Mouse (Mus musculus) MEL (cell line): ENCODE results near the gene Rhoa. TPM values are rescaled to one million over a fixed set of nuclear protein-coding genes. Genes with fewer than 3 reads are reported as not detected.

Experiments
- DNase-seq: peaks from one replicate; pipeline ENCODE4 v3.0.0; 2011; ENCODE audit warnings: low read depth, low spot score
- H3K27ac ChIP-seq: 2 replicates; pipeline ENCODE4 v1.5.1; 2012; ENCODE audit warnings: low read depth, mild to moderate bottlenecking, control low read depth, low read length, moderate library complexity; ENCODE audit not compliant: control insufficient read depth
- H3K27me3 ChIP-seq, 2 experiments: fragments of 150-350 bp in 1 of 2; sonication (generic) in 1 of 2; 2 replicates each; pipeline ENCODE4 v1.6.1; 2012; ENCODE audit warnings: low read length in 2 of 2, mild to moderate bottlenecking in 2 of 2, improper control_type of control experiment in 1 of 2, moderate library complexity in 1 of 2; ENCODE audit not compliant: insufficient read depth in 2 of 2, control insufficient read depth in 1 of 2
- H3K36me3 ChIP-seq, 2 experiments: 2 replicates each; pipeline ENCODE4 v1.6.1; 2012 to 2014; ENCODE audit warnings: low read length in 2 of 2, improper control_type of control experiment in 1 of 2, inconsistent platforms in 1 of 2, mild to moderate bottlenecking in 1 of 2; ENCODE audit not compliant: insufficient read depth in 2 of 2, control insufficient read depth in 1 of 2
- H3K4me1 ChIP-seq, 2 experiments: fragments of 150-350 bp in 1 of 2; sonication (generic) in 1 of 2; 2 replicates each; pipeline ENCODE4 v1.6.1; 2012; ENCODE audit warnings: low read length in 2 of 2, improper control_type of control experiment in 1 of 2, mild to moderate bottlenecking in 1 of 2; ENCODE audit not compliant: insufficient read depth in 2 of 2, control insufficient read depth in 1 of 2
- H3K4me3 ChIP-seq, 2 experiments: fragments of 150-350 bp in 1 of 2; sonication (generic) in 1 of 2; 2 replicates each; pipeline ENCODE4 v1.5.1; 2012; ENCODE audit warnings: low read depth in 2 of 2, low read length in 2 of 2, mild to moderate bottlenecking in 2 of 2, moderate library complexity in 2 of 2, control low read depth in 1 of 2, improper control_type of control experiment in 1 of 2; ENCODE audit not compliant: control insufficient read depth in 1 of 2, insufficient read depth in 1 of 2
- H3K79me2 ChIP-seq: 2 replicates; pipeline ENCODE4 v1.6.1; 2012; ENCODE audit warnings: mild to moderate bottlenecking, low read length, moderate library complexity; ENCODE audit not compliant: control insufficient read depth, poor library complexity, insufficient read depth
- H3K9ac ChIP-seq: 2 replicates; pipeline ENCODE4 v1.6.1; 2012; ENCODE audit warnings: low read depth, mild to moderate bottlenecking, control low read depth, low read length, moderate library complexity; ENCODE audit not compliant: control insufficient read depth, poor library complexity, severe bottlenecking
- H3K9me3 ChIP-seq: fragments of 150-350 bp; sonication (generic); replicated peaks from 2 replicates; pipeline ENCODE4 v1.6.1; 2012; ENCODE audit warnings: mild to moderate bottlenecking, low read length, improper control_type of control experiment, moderate library complexity; ENCODE audit not compliant: insufficient read depth
- CTCF ChIP-seq, 3 experiments: IDR thresholded peaks in 2 of 3; conservative IDR thresholded peaks in 1 of 3; 2 replicates each; pipeline ENCODE4 v1.5.1; 2011 to 2012; ENCODE audit warnings: low read length in 3 of 3, low read depth in 2 of 3, mild to moderate bottlenecking in 2 of 3, improper control_type of control experiment in 1 of 3, inconsistent platforms in 1 of 3, mixed read lengths in 1 of 3, moderate library complexity in 1 of 3; ENCODE audit not compliant: control insufficient read depth in 1 of 3, insufficient read depth in 1 of 3, poor library complexity in 1 of 3, severe bottlenecking in 1 of 3
- ELF1 ChIP-seq: IDR thresholded peaks from 2 replicates; pipeline ENCODE4 v1.6.1; 2014; ENCODE audit warnings: low read depth, mild to moderate bottlenecking, inconsistent platforms, low read length, improper control_type of control experiment, moderate library complexity
- ETS1 ChIP-seq: IDR thresholded peaks from 2 replicates; pipeline ENCODE4 v1.6.1; 2012; ENCODE audit warnings: low read depth, mild to moderate bottlenecking, inconsistent platforms, low read length, improper control_type of control experiment, moderate library complexity
- GABPA ChIP-seq: IDR thresholded peaks from 2 replicates; pipeline ENCODE4 v1.6.1; 2012; ENCODE audit warnings: low read depth, mild to moderate bottlenecking, inconsistent platforms, low read length, improper control_type of control experiment, moderate library complexity
- HCFC1 ChIP-seq: IDR thresholded peaks from 2 replicates; pipeline ENCODE4 v1.6.1; 2012; ENCODE audit warnings: low read depth, mild to moderate bottlenecking, inconsistent platforms, low read length, improper control_type of control experiment, moderate library complexity
- JUND ChIP-seq: IDR thresholded peaks from 2 replicates; pipeline ENCODE4 v1.6.1; 2011; ENCODE audit warnings: low read depth, mild to moderate bottlenecking, improper control_type of control experiment, low read length
- KAT2A ChIP-seq: conservative IDR thresholded peaks from 2 replicates; pipeline ENCODE4 v1.6.1; 2012; ENCODE audit warnings: low read depth, low read length, improper control_type of control experiment, inconsistent platforms
- MAX ChIP-seq: IDR thresholded peaks from 2 replicates; pipeline ENCODE4 v1.6.1; 2011; ENCODE audit warnings: low read length, improper control_type of control experiment
- MAZ ChIP-seq: IDR thresholded peaks from 2 replicates; pipeline ENCODE4 v1.6.1; 2012; ENCODE audit warnings: low read depth, mild to moderate bottlenecking, inconsistent platforms, low read length, improper control_type of control experiment
- MEF2A ChIP-seq: IDR thresholded peaks from 2 replicates; pipeline ENCODE4 v1.6.1; 2014; ENCODE audit warnings: low read depth, mild to moderate bottlenecking, inconsistent platforms, low read length, improper control_type of control experiment; ENCODE audit not compliant: poor library complexity, insufficient replicate concordance, severe bottlenecking; ENCODE audit errors: extremely low read depth
- MXI1 ChIP-seq: IDR thresholded peaks from 2 replicates; pipeline ENCODE4 v1.6.1; 2011; ENCODE audit warnings: mild to moderate bottlenecking, low read depth, low read length, improper control_type of control experiment
- MYB ChIP-seq: IDR thresholded peaks from 2 replicates; pipeline ENCODE4 v1.6.1; 2011; ENCODE audit warnings: mild to moderate bottlenecking, low read depth, low read length, improper control_type of control experiment
- MYC ChIP-seq: IDR thresholded peaks from 2 replicates; pipeline ENCODE4 v1.6.1; 2011; ENCODE audit warnings: low read depth, mild to moderate bottlenecking, low read length, improper control_type of control experiment, moderate library complexity
- NRF1 ChIP-seq: IDR thresholded peaks from 2 replicates; pipeline ENCODE4 v1.6.1; 2014; ENCODE audit warnings: low read depth, mild to moderate bottlenecking, inconsistent platforms, low read length, improper control_type of control experiment, moderate library complexity; ENCODE audit not compliant: poor library complexity, insufficient read depth, severe bottlenecking
- POLR2A ChIP-seq, 2 experiments: IDR thresholded peaks; 2 replicates each; pipeline ENCODE4 v1.6.1; 2011 to 2012; ENCODE audit warnings: low read length in 2 of 2, mild to moderate bottlenecking in 2 of 2, control low read depth in 1 of 2, improper control_type of control experiment in 1 of 2, low read depth in 1 of 2, moderate library complexity in 1 of 2; ENCODE audit not compliant: control insufficient read depth in 1 of 2, insufficient read depth in 1 of 2, poor library complexity in 1 of 2
- POLR2AphosphoS2 ChIP-seq: IDR thresholded peaks from 2 replicates; pipeline ENCODE4 v1.6.1; 2011; ENCODE audit warnings: low read length, improper control_type of control experiment
- RAD21 ChIP-seq: IDR thresholded peaks from 2 replicates; pipeline ENCODE4 v1.6.1; 2011; ENCODE audit warnings: mild to moderate bottlenecking, low read depth, low read length, improper control_type of control experiment
- SIN3A ChIP-seq: IDR thresholded peaks from 2 replicates; pipeline ENCODE4 v1.6.1; 2012; ENCODE audit warnings: low read length, improper control_type of control experiment, inconsistent platforms
- SMC3 ChIP-seq: IDR thresholded peaks from 2 replicates; pipeline ENCODE4 v1.6.1; 2011; ENCODE audit warnings: low read depth, low read length, improper control_type of control experiment
- TAL1 ChIP-seq: IDR thresholded peaks from 2 replicates; pipeline ENCODE4 v1.6.1; 2012; ENCODE audit warnings: mild to moderate bottlenecking, inconsistent platforms, low read length, moderate library complexity, mixed read lengths
- TBP ChIP-seq: IDR thresholded peaks from 2 replicates; pipeline ENCODE4 v1.8.0; 2011; ENCODE audit warnings: low read depth, low read length, improper control_type of control experiment
- TCF12 ChIP-seq: IDR thresholded peaks from 2 replicates; pipeline ENCODE4 v1.6.1; 2014; ENCODE audit warnings: low read depth, mild to moderate bottlenecking, inconsistent platforms, low read length, improper control_type of control experiment, moderate library complexity
- UBTF ChIP-seq: IDR thresholded peaks from 2 replicates; pipeline ENCODE4 v1.6.1; 2012; ENCODE audit warnings: low read depth, mild to moderate bottlenecking, inconsistent platforms, low read length, improper control_type of control experiment, moderate library complexity, borderline replicate concordance; ENCODE audit not compliant: insufficient read depth
- USF2 ChIP-seq, 2 experiments: IDR thresholded peaks; 2 replicates each; pipeline ENCODE4 v1.6.1; 2011 to 2012; ENCODE audit warnings: improper control_type of control experiment in 2 of 2, low read length in 2 of 2, borderline replicate concordance in 1 of 2, inconsistent platforms in 1 of 2, low read depth in 1 of 2, mild to moderate bottlenecking in 1 of 2; ENCODE audit not compliant: insufficient read depth in 1 of 2
- ZC3H11A ChIP-seq: IDR thresholded peaks from 2 replicates; pipeline ENCODE4 v1.6.1; 2012; ENCODE audit warnings: low read depth, mild to moderate bottlenecking, inconsistent platforms, low read length, improper control_type of control experiment
- ZKSCAN1 ChIP-seq: IDR thresholded peaks from 2 replicates; pipeline ENCODE4 v1.6.1; 2012; ENCODE audit warnings: low read depth, mild to moderate bottlenecking, inconsistent platforms, low read length, improper control_type of control experiment, moderate library complexity
- ZMIZ1 ChIP-seq: IDR thresholded peaks from 2 replicates; pipeline ENCODE4 v1.6.1; 2012; ENCODE audit warnings: low read depth, mild to moderate bottlenecking, inconsistent platforms, low read length, improper control_type of control experiment, moderate library complexity
- ZNF384 ChIP-seq: IDR thresholded peaks from 2 replicates; pipeline ENCODE4 v1.6.1; 2012; ENCODE audit warnings: low read depth, mild to moderate bottlenecking, inconsistent platforms, low read length, improper control_type of control experiment
- polyA plus RNA-seq, 2 experiments: library from polyadenylated mRNA; stranded (reverse) in 1 of 2; unstranded in 1 of 2; fragments of >175 nt in 1 of 2; fragments of >200 nt in 1 of 2; gene quantifications; 2 replicates each; pipeline versions ENCODE4 v1.2.1 to v1.2.4; 2012; ENCODE audit warnings: low replicate concordance in 2 of 2, low read depth in 1 of 2; ENCODE audit not compliant: insufficient read length in 2 of 2, insufficient read depth in 1 of 2, missing spikeins in 1 of 2
- total RNA-seq: library from RNA; depleted of rRNA; stranded (reverse); fragments of 300-350 nt; gene quantifications from 2 replicates; pipeline ENCODE4 v1.2.3, GENCODE M21; 2012

Rhoa gene
- total and polyA plus RNA-seq, 3 experiments: 80.9 to 241 TPM; not detected in 1

DNA sequence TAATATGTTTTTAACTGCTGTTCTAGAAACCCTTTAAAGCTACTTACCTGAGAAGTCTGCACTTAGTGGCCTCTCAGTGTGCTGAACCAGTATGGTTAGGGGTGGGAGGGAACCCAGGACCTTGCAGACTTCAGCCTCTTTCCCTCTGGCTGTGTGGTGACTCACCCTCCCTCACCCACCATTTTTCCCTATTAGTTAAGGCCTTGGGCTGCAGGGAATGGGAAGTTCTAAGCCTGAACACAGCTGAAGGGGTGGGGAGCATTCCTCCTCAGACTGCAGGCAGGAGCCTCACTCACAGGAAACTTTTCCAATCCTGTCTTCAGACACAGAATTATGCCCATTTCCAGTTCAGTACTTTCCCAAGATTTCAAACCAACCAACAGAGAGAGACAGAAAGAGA, 35.9 kb downstream of the Rhoa start:
- H3K9me3 ChIP-seq: no peaks in the 10 kb centered on the region
- peaks cover 25 to 55% of the 10 kb centered on the region in 2 experiments for H3K4me1 ChIP-seq
- H3K36me3 ChIP-seq: peaks cover 0 to 50% of the 10 kb centered on the region in 2 experiments; a peak in 2 of 4 replicates
- peak overlapping the region; percentile 98 for H3K27ac ChIP-seq
- peak; percentile 55 for DNase-seq
- TF ChIP-seq POLR2A (IDR thresholded peaks at IDR 0.05; ENCODE audit: control insufficient read depth in 1 of 2, insufficient read depth in 1 of 2, low read depth in 1 of 2, low read length in 2 of 2, poor library complexity in 1 of 2): no peak
- no peak for TF ChIP-seq KAT2A
- no peak for TF ChIP-seq ZKSCAN1
- no peak for TF ChIP-seq USF2 (IDR thresholded peaks at IDR 0.05; ENCODE audit: borderline replicate concordance in 1 of 2, insufficient read depth in 1 of 2, low read depth in 1 of 2, low read length in 2 of 2)
- TF ChIP-seq SIN3A: no peak
- TF ChIP-seq NRF1: no peak
- no peak for TF ChIP-seq MYB
- TF ChIP-seq MXI1: peak; percentile 48; the same call in 1 of the 2 replicates
- no peak for TF ChIP-seq TAL1
- 0 out of 2 replicates have a peak, but pooled peaks have one; percentile 7 for TF ChIP-seq TBP
- no peak for TF ChIP-seq RAD21
- peak overlapping the region; percentile 63 for H3K9ac ChIP-seq
- H3K4me3 ChIP-seq: peak overlapping the region; percentile 15 to 19
- H3K27me3 ChIP-seq: no peaks in the 10 kb centered on the region
- H3K79me2 ChIP-seq: peaks cover 17% of the 10 kb centered on the region

DNA sequence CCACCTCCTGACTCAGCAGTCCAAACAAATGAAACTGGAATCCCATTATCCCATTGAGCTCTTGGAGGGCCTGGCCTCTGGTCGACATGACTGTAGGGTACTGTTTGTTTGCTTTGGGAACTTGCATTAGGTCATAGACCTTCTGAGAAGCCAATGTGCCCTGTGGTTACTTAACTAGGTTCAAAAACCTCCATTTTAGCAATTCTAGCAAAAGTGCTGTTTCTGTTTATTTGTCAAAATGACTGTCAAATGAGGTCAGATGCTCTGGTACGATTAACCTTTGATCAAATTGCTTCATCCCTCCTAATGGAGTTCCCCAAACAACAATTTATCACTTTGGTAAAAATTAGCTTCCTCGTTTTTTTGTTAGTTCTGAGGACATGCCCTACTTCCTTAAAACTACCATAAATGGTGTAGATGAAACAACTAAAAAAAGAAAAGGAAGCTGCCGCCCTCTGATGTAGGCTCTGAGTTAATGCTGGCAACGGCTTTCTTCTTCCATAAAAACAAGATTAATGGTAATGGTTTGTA, 36.4 kb downstream of the Rhoa start:
- Histone ChIP-seq H3K4me1 (peaks cover 25 to 55% of the 10 kb centered on the region in 2 experiments), H3K79me2 (peaks cover 21% of the 10 kb centered on the region), H3K9me3 (no peaks in the 10 kb centered on the region), H3K36me3 (peaks cover 0 to 50% of the 10 kb centered on the region in 2 experiments; a peak in 2 of 4 replicates), H3K4me3 (peak overlapping the region; percentile 15 to 30; a peak in 3 of 4 replicates), H3K27me3 (no peaks in the 10 kb centered on the region), H3K9ac (peak overlapping the region; percentile 63), H3K27ac (peak overlapping the region; percentile 98)
- DNase-seq: peak; percentile 85
- TF ChIP-seq ETS1 (peak; percentile 92), POLR2AphosphoS2 (no peak), POLR2A (IDR thresholded peaks at IDR 0.05; ENCODE audit: control insufficient read depth in 1 of 2, insufficient read depth in 1 of 2, low read depth in 1 of 2, low read length in 2 of 2, poor library complexity in 1 of 2) (no peak; a peak in 1 of 4 replicates), TBP (0 out of 2 replicates have a peak, but pooled peaks have one; percentile 47), MXI1 (peak; percentile 53; the same call in 1 of the 2 replicates), KAT2A (no peak), MAZ (no peak), ZC3H11A (peak; percentile 6; the same call in 1 of the 2 replicates), ZKSCAN1 (peak; percentile 15; the same call in 1 of the 2 replicates), CTCF (IDR thresholded peaks at IDR 0.05 in 2 of 3, conservative IDR thresholded peaks at IDR 0.05 in 1 of 3; ENCODE audit: control insufficient read depth in 1 of 3, insufficient read depth in 1 of 3, low read depth in 2 of 3, low read length in 3 of 3, poor library complexity in 1 of 3, severe bottlenecking in 1 of 3) (peak in 1 of 3 experiments; percentile 37; a peak in 2 of 6 replicates), MAX (0 out of 2 replicates have a peak, but pooled peaks have one; percentile 44), MYB (peak; percentile 48), MEF2A (peak; percentile 79), GABPA (no peak), SIN3A (peak; percentile 96), ELF1 (peak; percentile 77), ZNF384 (peak; percentile 90), RAD21 (peak; percentile 44), ZMIZ1 (no peak), SMC3 (no peak), MYC (peak; percentile 75), HCFC1 (peak; percentile 46; the same call in 1 of the 2 replicates), JUND (no peak), TCF12 (no peak; the same call in none of the 2 replicates), UBTF (no peak)
